Mouse (Mus musculus) layer of hippocampus, adult 18-20 months (tissue): Measurements from ENCODE around the gene Tmem52. TPM values are rescaled to one million over a fixed set of nuclear protein-coding genes. Genes with fewer than 3 reads are reported as not detected.
"Not testable (repeated sequence)": the region's sequence is repeated elsewhere in the genome, so short reads cannot be mapped to it uniquely, and the experiment has no call there.

Experiments
- DNase-seq, 2 experiments: peaks; one replicate each; pipeline ENCODE4 v3.0.0; 2022; ENCODE audit warnings: low spot score in 2 of 2
- long read RNA-seq: library from polyadenylated mRNA; stranded (forward); transcript quantifications from one replicate; pipeline ENCODE4 v2.0.0, GENCODE M21; 2021
- total RNA-seq, 2 experiments: library from RNA; stranded (reverse); gene quantifications; 2 replicates each; pipeline ENCODE4 v1.2.3; 2021

Gene Tmem52
- 1 to 10 TPM; 3.1 to 4.2 TPM for total RNA-seq
- long read RNA-seq, partial matches to known transcripts, result 1 of 5 reads
- long read RNA-seq, other reads (novel, unspliced or antisense), result 2 of 5 reads

DNA sequence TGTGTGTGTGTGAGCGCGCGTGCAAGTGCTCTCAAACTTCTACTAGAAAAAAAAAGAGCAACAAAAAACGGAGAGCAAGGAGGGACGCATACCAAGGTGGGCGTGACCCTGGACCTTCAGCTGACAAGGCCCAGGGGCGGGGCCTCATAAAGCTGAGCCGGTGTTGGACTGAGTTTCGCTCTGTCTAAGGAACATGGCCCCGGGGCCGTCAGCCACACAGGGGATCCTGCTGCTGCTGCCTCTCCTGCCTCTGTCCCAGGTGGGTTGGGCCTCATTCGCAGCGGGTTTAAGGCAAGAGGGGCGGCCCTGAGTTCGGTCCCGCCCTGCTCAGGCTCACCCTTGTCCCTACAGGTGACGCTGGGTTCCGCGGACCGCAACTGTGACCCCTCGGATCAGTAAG is at the start of gene Tmem52:
Tmem52 (plus strand) TSS at position 163 of the 400 bp plus-strand sequence.
- no peak for DNase-seq

DNA sequence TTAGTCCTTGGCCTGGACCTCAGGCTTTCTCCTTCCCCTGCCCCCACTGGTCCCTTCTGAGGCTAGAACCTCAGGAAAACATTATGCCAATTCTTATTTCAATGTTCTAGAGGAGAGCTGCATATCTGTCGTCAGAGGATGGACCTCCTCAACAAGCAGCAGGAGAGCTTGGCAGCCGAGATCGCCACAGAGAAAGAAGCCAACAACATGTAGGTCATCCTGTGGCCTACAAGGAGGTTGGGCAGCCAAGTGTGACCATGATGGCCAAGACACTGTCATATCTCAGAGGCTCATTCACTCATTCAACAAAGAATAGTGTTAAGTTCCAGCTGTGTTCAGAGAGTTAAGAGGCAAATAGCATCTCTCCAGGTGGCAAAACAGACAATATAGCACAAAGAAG is 48.8 kb upstream of the Tmem52 start:
- no peak for DNase-seq

- DNase-seq, result not testable (repeated sequence)
Measured at GRCm38 (mm10) chr4:155421412-155422370, 47.2 kb upstream of the Tmem52 start.

- DNase-seq, result no peak
Measured at GRCm38 (mm10) chr4:155423988-155424387, 44.9 kb upstream of the Tmem52 start.

GRCm38 (mm10) chr4:155426272-155426671 is 42.6 kb upstream of the Tmem52 start:
- DNase-seq, result no peak

DNA sequence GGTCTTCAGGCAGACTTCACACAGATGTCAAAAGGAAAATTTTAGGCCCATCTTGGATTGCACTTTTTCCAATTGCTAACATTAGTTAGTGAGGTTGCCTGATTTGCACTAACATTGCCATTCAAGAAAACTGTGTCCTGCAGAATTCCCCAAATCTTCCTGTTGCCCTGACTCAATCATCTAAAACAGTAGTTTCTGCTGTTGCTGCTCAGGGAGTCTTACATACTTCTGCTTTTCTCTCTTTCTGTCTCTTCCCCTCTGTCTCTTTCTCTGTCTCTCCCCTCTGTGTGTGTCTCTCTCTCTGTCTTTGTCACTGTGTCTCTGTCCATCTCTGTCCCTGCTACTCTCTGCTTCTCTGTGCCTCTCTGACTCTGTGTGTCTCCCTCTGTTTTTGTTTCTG is 40.5 kb upstream of the Tmem52 start:
- no peak for DNase-seq

DNA sequence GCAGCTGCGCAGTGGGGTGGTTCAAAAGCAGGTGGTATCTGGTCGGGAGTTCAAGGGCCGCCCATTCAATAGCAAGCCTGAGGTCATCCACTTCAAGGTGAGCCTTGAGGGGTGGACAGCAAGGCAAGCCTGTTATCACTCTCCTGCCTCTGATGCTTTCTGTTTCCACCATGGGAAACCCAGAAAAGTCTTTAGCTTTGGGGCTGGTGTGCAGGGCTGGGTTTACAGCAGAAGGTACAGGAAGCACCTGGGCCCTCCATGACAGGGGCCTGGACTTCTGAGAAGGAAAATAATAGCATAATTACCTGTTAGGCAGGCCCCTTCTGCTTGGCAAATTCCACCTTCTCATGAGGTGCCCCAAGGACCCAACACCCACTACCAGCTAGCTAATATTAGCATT is 39.7 kb upstream of the Tmem52 start:
- DNase-seq, result no peak

DNA sequence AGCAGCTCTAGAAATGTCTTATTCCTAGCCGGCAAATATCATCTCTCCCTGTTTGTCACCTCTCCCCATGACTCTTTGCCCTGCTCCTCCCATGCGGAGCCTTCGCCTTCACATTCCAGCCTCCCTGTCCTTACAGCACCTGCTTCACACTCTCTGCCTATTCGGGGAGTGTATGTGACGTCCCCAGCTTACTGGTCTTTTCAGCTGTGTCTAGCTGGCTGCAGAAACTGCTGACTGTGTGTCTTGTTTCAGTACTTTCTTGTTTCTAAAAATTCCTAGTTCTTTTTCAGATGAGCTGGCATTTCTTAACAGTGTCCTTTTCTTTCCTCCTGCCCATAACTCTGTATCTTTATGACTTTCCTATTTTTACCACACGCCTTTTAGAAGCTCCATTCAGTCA is 36.6 kb upstream of the Tmem52 start:
- DNase-seq, result no peak

- DNase-seq, result no peak
Measured at GRCm38 (mm10) chr4:155433993-155434392, 34.9 kb upstream of the Tmem52 start.

GRCm38 (mm10) chr4:155442808-155443207 is 26.1 kb upstream of the Tmem52 start:
- no peak for DNase-seq

GRCm38 (mm10) chr4:155451597-155451996 is 17.3 kb upstream of the Tmem52 start:
- no peak for DNase-seq

DNA sequence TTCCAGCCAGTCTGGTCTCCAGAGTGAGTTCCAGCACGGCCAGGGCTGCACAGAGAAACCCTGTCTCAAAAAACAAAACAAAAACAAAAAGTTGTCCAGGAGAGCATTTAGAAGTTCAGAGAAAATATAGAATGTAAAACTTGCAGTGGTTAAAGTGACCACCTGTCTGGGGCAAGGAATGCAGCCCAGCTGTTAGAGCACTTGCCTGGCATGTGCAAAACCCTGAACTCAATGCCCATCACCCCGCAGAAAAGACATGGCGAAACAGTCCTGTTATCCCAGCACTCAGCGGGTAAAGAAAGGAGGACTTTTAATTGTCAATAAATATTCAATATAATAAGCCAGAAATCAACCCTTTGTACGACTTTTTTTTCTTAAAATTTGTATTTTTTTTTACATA is 10.3 kb upstream of the Tmem52 start:
- DNase-seq, result no peak

DNA sequence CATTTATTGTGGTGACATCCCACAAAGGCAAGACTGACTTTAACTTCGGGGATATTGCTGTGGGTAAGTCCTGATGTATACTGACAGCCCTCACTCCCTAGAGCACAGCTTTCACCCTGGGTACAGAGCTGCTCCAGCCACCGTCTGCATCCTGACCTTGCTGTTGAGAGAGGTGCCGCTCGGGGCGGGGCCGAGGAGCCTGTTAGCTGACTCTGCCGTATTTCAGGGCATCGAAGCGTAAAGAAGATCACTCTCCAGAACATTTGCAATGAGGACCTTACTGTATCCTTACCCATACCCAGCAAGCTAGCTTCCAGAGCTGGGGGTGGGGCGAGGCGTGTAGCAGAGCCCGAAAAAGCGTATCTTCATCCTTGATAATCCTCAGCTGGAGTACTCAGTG is 5.9 kb upstream of the Tmem52 start:
- DNase-seq, result no peak

GRCm38 (mm10) chr4:155463611-155464010 is 5.3 kb upstream of the Tmem52 start:
- no peak for DNase-seq

- DNase-seq, result no peak
Measured at GRCm38 (mm10) chr4:155464061-155464460, 4.9 kb upstream of the Tmem52 start.

DNA sequence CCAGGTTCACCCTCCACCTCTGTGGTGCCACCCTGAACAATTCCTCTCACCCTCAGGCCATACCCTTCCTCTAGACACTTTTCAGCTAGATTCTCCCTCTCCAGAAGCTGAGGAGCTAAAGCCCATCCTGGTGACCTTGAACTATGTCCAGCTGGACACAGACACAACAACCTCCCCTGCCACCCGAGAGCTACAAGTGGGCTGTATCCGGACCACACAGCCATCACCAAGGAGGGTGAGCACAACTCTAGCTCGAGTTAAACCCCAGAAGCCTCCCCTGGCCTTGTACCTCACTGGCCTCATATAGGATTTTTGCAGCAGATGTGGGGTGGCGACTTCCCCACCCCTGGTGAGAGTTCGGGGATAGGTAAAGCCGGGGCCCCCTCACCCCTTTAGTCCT is 3.3 kb upstream of the Tmem52 start:
- no peak for DNase-seq

GRCm38 (mm10) chr4:155466080-155466479 is 2.8 kb upstream of the Tmem52 start:
- no peak for DNase-seq

GRCm38 (mm10) chr4:155467237-155468010 is 1.5 kb upstream of the Tmem52 start:
- DNase-seq, result no peak

GRCm38 (mm10) chr4:155469590-155470262 is 812 bp downstream of the Tmem52 start:
- peak in 1 of 2 experiments; percentile 53 for DNase-seq

DNA sequence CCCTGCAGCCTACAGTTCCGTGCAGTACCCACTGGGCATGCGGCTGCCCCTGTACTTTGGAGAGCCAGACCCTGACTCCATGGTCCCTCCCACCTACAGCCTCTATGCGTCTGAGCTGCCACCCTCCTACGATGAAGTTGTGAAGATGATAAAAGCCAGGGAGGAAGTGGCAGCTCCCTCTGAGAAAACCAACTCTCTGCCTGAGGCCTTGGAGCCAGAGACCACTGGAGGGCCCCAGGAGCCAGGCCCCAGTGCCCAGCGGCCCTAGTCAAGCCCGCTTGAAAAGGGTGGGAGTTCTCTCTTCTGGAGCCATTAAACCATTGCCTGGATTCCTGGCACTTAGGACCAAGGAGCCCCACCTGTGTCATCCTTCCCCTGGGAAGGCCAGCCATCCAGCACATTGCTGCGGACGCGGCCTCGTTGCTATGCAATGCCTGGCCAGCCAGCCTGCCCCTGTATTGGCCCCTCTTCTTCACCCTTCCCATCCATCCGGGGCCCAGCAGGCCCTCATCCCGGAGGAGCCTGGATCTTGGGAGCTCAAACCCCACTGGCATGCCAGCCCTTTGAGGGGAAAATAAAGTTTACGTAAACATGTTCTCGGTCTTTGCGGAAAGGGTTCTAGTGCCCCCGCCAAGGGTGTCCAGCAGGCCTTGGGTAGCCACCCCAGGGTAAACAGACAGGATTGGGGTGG is 1.5 kb downstream of the Tmem52 start:
- no peak for DNase-seq

- no peak for DNase-seq
Measured at GRCm38 (mm10) chr4:155470997-155471396, 2.1 kb downstream of the Tmem52 start.
